8 mouse cellular contexts compared by ENCODE assay signal in the genomic region with DNA sequence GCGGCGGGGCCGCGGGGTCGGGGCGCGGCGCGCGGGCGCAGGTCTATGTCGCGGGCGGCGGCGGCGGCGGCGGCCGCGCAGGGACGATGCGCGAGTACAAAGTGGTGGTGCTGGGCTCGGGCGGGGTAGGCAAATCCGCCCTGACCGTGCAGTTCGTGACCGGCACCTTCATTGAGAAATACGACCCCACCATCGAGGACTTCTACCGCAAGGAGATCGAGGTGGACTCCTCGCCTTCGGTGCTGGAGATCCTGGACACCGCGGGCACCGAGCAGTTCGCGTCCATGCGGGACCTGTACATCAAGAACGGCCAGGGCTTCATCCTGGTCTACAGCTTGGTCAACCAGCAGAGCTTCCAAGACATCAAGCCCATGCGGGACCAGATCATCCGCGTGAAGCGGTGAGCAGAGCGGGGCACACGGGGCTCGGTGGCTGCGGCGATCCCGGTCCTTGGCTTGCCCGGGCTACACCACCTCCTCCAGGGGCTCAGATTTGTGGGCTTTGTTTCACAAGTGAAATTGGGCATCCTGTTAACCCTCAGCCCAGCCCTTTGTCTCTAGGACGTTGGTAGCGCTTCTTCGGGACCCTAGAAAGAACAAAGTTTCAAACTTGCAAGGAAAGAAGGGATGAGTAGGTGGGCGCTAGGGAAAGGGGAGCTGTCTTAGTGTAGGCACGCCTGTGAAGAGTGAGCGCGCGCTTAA. TPM values are rescaled to one million over a fixed set of nuclear protein-coding genes. Genes with fewer than 3 reads are reported as not detected.
DNase-seq lines count a peak whose midpoint lies in the region; ATAC-seq and TF ChIP-seq lines count a peak whose summit lies in the region.

No protein-coding gene starts in this region.

- 1% methylated on average over 52 of the region's 62 CpGs for WGBS in heart, embryonic 11.5 days (ENCODE audit: insufficient replicate concordance)
- WGBS in midbrain, embryonic 14.5 days: under 1% methylated on average over 62 of the region's 62 CpGs

- H3K4me2 ChIP-seq in heart, embryonic 11.5 days: peak overlapping the region; percentile 68
- H3K4me2 ChIP-seq in midbrain, embryonic 14.5 days (ENCODE audit: low read length): peak overlapping the region; percentile 61

- H3K9ac ChIP-seq in heart, embryonic 11.5 days (ENCODE audit: low read depth, low read length): peak overlapping the region; percentile 72
- peak overlapping the region; percentile 80 for H3K9ac ChIP-seq in midbrain, embryonic 14.5 days (replicated peaks; ENCODE audit: low read length)

- H3K79me3 ChIP-seq in C2C12 (ENCODE audit: low read depth): peaks cover 45% of the 10 kb centered on the region

- peaks cover 3% of the 10 kb centered on the region; the same call in 1 of the 2 replicates for H3K9me3 ChIP-seq in erythroblast, embryonic 14.5 days (ENCODE audit: control insufficient read depth, low read length)
- no peaks in the 10 kb centered on the region for H3K9me3 ChIP-seq in heart, embryonic 11.5 days (replicated peaks; ENCODE audit: control insufficient read depth, low read length)
- H3K9me3 ChIP-seq in midbrain, embryonic 14.5 days (ENCODE audit: control insufficient read depth, low read length): no peaks in the 10 kb centered on the region

- TF ChIP-seq CTCF in C2C12 (IDR thresholded peaks at IDR 0.05; ENCODE audit: control insufficient read depth, insufficient read depth, insufficient read length): no peak
- no peak for TF ChIP-seq CTCF in brain, embryonic 14.5 days (IDR thresholded peaks at IDR 0.05; ENCODE audit: borderline replicate concordance, extremely low read depth, insufficient read depth, insufficient read length)
- TF ChIP-seq CTCF in layer of hippocampus, adult 2 months (conservative IDR thresholded peaks at IDR 0.05): no peak

- H3K27me3 ChIP-seq in erythroblast, embryonic 14.5 days (ENCODE audit: control insufficient read depth): peaks cover 27% of the 10 kb centered on the region
- no peaks in the 10 kb centered on the region for H3K27me3 ChIP-seq in C2C12 (ENCODE audit: control insufficient read depth, insufficient read depth, insufficient read length)
- H3K27me3 ChIP-seq in heart, embryonic 11.5 days (ENCODE audit: control insufficient read depth, insufficient read depth, low read length): no peaks in the 10 kb centered on the region
- no peaks in the 10 kb centered on the region for H3K27me3 ChIP-seq in midbrain, embryonic 14.5 days (ENCODE audit: control insufficient read depth, insufficient read depth, low read length)

- no peak for ATAC-seq in erythroblast, adult 5-6 weeks (replicated peaks; ENCODE audit: low FRiP score, poor library complexity, severe bottlenecking)
- peak; percentile 19 for ATAC-seq in heart, embryonic 11.5 days (replicated peaks; ENCODE audit: insufficient number of reproducible peaks, low FRiP score, low TSS enrichment)
- no peak for ATAC-seq in midbrain, embryonic 14.5 days (ENCODE audit: low FRiP score, low TSS enrichment)

- TF ChIP-seq POLR2A in brain, embryonic 14.5 days (IDR thresholded peaks at IDR 0.05; ENCODE audit: borderline replicate concordance, extremely low read depth, insufficient read depth, insufficient read length, poor library complexity, severe bottlenecking): no peak

- peaks cover 53% of the 10 kb centered on the region for H3K79me2 ChIP-seq in C2C12 (ENCODE audit: control insufficient read depth, insufficient read depth)

- peaks cover 26% of the 10 kb centered on the region for H3K4me1 ChIP-seq in erythroblast, embryonic 14.5 days (ENCODE audit: control insufficient read depth)
- no peaks in the 10 kb centered on the region for H3K4me1 ChIP-seq in heart, embryonic 11.5 days (ENCODE audit: control insufficient read depth, insufficient read depth, low read length)
- peaks cover 21% of the 10 kb centered on the region for H3K4me1 ChIP-seq in midbrain, embryonic 14.5 days (ENCODE audit: control insufficient read depth, insufficient read depth, low read length)

- H3K27ac ChIP-seq in heart, embryonic 11.5 days (ENCODE audit: low read depth, low read length): peak overlapping the region; percentile 94
- H3K27ac ChIP-seq in layer of hippocampus, adult 2 months: peak overlapping the region; percentile 90
- H3K27ac ChIP-seq in midbrain, embryonic 14.5 days (replicated peaks; ENCODE audit: low read depth, low read length): peak overlapping the region; percentile 99

- H3K36me3 ChIP-seq in erythroblast, embryonic 14.5 days (ENCODE audit: control insufficient read depth): no peaks in the 10 kb centered on the region
- peaks cover 10% of the 10 kb centered on the region for H3K36me3 ChIP-seq in C2C12 (ENCODE audit: control insufficient read depth, insufficient read depth)
- no peaks in the 10 kb centered on the region; the same call in 1 of the 2 replicates for H3K36me3 ChIP-seq in heart, embryonic 11.5 days (ENCODE audit: control insufficient read depth, insufficient read depth, low read length)
- H3K36me3 ChIP-seq in midbrain, embryonic 14.5 days (ENCODE audit: control insufficient read depth, insufficient read depth, low read length): no peaks in the 10 kb centered on the region

- peak overlapping the region; percentile 84 for H3K4me3 ChIP-seq in erythroblast, embryonic 14.5 days (replicated peaks)
- peak overlapping the region; percentile 71 for H3K4me3 ChIP-seq in C2C12 (ENCODE audit: insufficient read depth, poor library complexity, severe bottlenecking)
- H3K4me3 ChIP-seq in heart, embryonic 11.5 days (ENCODE audit: low read depth, low read length): peak overlapping the region; percentile 51
- H3K4me3 ChIP-seq in layer of hippocampus, adult 2 months: peak overlapping the region; percentile 92
- peak overlapping the region; percentile 75 for H3K4me3 ChIP-seq in midbrain, embryonic 14.5 days (replicated peaks; ENCODE audit: low read depth, low read length)

- peak overlapping the region; percentile 70 for H3ac ChIP-seq in C2C12 (ENCODE audit: control insufficient read depth, insufficient read length, low read depth)

- DNase-seq in brain, embryonic 14.5 days (ENCODE audit: low read depth): peak; percentile 68
- DNase-seq in layer of hippocampus, adult 2 months (ENCODE audit: low spot score in 2 of 2): peak in 1 of 2 experiments; percentile 25
- DNase-seq in midbrain, embryonic 14.5 days: peak; percentile 58
- DNase-seq in thymus, postnatal 10 days (ENCODE audit: low spot score in 2 of 2): peak; percentile 24 to 53

TF ChIP-seq in C2C12, 6 proteins besides CTCF, POLR2A, EP300 and RAD21:
- TF ChIP-seq CEBPB (IDR thresholded peaks at IDR 0.05; ENCODE audit: low read depth): no peak
- no peak for TF ChIP-seq FOSL1 (IDR thresholded peaks at IDR 0.05; ENCODE audit: insufficient read depth, low read length, poor library complexity, severe bottlenecking)
- TF ChIP-seq MYOD1 (IDR thresholded peaks at IDR 0.05; ENCODE audit: control insufficient read depth, insufficient read length, low read depth): no peak
- TF ChIP-seq USF1 (IDR thresholded peaks at IDR 0.05; ENCODE audit: low read depth): no peak
- TF ChIP-seq MYOG (IDR thresholded peaks at IDR 0.05; ENCODE audit: control insufficient read depth, extremely low read depth, insufficient read length): no peak
- no peak for TF ChIP-seq MAX (IDR thresholded peaks at IDR 0.05)

RNA-seq across cellular contexts. Expression of gene Rap2a, which starts 0.5 kb away (rescaled TPM):
- polyA plus RNA-seq in erythroblast, embryonic 14.5 days (2012): 0.02 and 0.05 TPM in 2 replicates
- total RNA-seq in erythroblast, adult 5-6 weeks (2015; ENCODE audit: low replicate concordance): 3.5 and 9.8 TPM in 2 replicates
- total RNA-seq in erythroblast, adult 5-6 weeks (2017; ENCODE audit: low replicate concordance): 0.98 and 4.1 TPM in 2 replicates
- polyA plus RNA-seq in C2C12 (2012; fragmentation: generic; extraction: Trizol): 11.8 TPM
- 30.9 and 37.0 TPM in 2 replicates for polyA plus RNA-seq in brain, embryonic 14.5 days (2012; rRNA removed)
- polyA plus RNA-seq in heart, embryonic 11.5 days (2014; fragmentation: Nextera tagmentation; extraction: Ambion mirVana): 13.8 and 15.1 TPM in 2 replicates
- 10 to 100 TPM; 74.0 to 78.6 TPM for total RNA-seq in layer of hippocampus, adult 2 months (2021)
- polyA plus RNA-seq in midbrain, embryonic 14.5 days (2014; fragmentation: Nextera tagmentation; extraction: Ambion mirVana): 23.5 and 23.9 TPM in 2 replicates

Comparison
In these comparisons a context has a peak if more than half of its experiments do, and no peak if none do; other contexts are left out.
1. RNA of gene Rap2a, which starts 0.5 kb away (polyA plus RNA-seq): 30.9 to 37.0 TPM in brain, embryonic 14.5 days, 23.5 to 23.9 TPM in midbrain, embryonic 14.5 days, 13.8 to 15.1 TPM in heart, embryonic 11.5 days and 11.8 TPM in C2C12 (single experiment); 0.02 to 0.05 TPM in erythroblast, embryonic 14.5 days; every median in the first group is over 10 times any median in the second.
2. Peak in every context shown above with its lines, with median percentiles within 50 percentile points of each other: H3K4me3 ChIP-seq and H3K27ac ChIP-seq.